Mouse (Mus musculus) megakaryocyte, embryonic 14.5 days (primary cell): ENCODE results near the gene Parp11.

Source experiments
- FLI1 ChIP-seq: IDR thresholded peaks from 2 replicates; pipeline ENCODE4 v1.6.1; 2012; ENCODE audit warnings: low read length, inconsistent platforms, mixed read lengths
- GATA1 ChIP-seq: IDR thresholded peaks from 3 replicates; pipeline ENCODE4 v1.6.1; 2012; ENCODE audit warnings: mixed read lengths, low read length, inconsistent platforms, borderline replicate concordance

- TF ChIP-seq GATA1 (no peak), FLI1 (no peak)
Observed at GRCm38 (mm10) chr6:127405682-127406081, 41.0 kb upstream of the Parp11 start.
